Mouse (Mus musculus) adrenal gland, postnatal 14 days (tissue): ENCODE results near the gene Tec. TPM values are rescaled to one million over a fixed set of nuclear protein-coding genes. Genes with fewer than 3 reads are reported as not detected.

ENCODE experiments used
- DNase-seq: peaks from one replicate; pipeline ENCODE4 v3.0.0; 2021; ENCODE audit warnings: mixed read lengths
- total RNA-seq: library from RNA; stranded (reverse); gene quantifications from 2 replicates; pipeline ENCODE4 v1.2.3, GENCODE M21; 2021

The Tec gene
- total RNA-seq, 1 experiment from 2014 or later, result 3.3 TPM

GRCm38 (mm10) chr5:72853365-72853764, 14.9 kb downstream of the Tec start:
- DNase-seq, result no peak

DNA sequence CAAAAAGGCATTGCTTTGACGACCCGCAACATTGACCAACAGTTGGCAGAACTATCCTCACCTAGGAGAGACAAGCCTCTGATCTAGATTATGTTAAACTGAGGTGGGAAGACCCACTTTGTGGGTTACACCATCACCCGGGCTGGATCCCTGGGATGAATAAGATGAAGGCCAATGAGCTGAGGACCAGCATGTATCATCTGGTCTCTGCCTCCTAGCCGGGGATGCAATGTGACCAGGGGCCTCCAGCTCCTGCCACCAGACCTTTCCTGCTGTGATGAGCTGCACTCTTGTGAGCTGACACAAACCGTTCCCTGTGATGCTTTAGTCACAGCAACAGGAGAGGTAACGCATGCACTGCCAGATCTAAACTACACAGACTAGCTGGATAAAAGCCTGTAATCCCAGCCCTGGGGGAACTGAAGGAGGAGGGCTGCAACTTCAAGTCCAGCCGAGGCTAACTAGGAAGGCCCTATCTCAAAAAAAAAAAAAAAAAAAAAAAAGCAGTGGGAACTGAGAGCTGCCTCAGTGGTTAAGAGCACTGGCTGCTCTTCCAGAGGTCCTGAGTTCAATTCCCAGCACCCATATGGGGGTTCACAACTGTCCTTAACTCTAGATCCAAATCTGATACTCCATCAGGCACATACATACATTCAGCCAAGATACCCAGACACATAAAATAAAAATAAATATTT, 15.8 kb downstream of the Tec start:
- no peak for DNase-seq

DNA sequence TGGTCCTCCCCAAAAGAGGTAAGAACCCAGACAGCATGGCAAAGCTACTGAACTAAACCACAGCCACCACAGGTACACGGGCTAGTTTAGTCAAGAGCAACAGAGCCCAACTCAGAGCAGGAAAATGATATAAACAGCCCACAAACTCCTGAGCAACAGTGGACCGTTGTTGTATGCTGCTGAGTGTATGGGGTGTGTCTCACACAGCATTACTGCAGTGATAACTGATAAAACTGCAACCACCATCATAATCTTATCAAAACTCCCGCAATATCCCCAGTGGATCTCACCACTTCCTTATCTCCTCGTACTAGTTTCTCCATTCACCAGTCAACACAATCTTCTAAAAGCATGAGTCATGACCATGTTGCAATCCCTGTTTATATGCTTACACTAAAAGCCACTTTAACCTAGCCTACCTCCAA, 16.6 kb downstream of the Tec start:
- DNase-seq, result no peak

- no peak for DNase-seq
These were observed 17.2 kb downstream of the Tec start for GRCm38 (mm10) chr5:72850926-72851673.

DNA sequence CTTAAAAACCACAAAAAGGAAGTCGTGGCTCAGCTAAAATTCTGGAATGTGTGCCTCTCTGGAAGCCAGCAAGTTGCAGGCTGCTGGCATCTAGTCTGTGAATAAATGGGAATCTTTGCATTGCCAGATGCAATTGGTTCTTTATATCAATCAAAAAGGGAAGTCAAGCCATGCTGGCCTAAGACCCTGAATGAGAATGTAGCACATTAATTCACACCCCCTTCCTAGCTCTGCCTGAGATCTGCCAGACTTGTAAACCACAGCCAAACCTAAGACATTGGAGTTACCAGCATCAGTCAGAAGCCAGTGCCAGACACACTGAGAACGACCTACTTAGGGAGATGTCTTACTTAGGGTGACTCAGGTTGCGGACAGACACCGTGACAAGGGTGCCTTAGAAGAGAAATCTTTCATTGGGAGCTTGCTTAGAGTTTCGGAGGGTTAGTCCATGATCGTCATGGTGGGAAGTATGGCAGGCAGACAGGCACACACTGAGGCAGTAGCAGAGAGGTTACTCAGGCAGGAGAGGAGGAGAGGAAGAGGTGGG, 19.3 kb downstream of the Tec start:
- no peak for DNase-seq

DNA sequence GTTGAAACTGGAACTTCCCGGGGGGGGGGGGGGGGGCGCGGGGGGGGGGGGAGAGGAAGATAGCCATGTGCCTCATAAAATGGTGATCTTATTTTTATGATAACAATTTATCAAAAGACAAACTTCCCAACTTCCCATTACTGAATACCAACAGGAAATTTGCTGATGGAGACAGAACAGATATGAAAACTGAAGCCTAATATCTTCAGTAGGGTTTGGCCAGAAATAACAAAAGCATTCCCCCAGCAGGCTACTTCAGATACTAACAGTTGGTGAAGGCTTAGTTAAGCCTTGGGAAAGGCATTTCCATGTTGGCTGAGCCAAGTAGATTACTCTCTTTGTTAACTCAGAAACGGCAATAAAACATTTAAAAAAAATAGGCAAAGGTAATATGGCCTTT, 21.6 kb downstream of the Tec start:
- no peak for DNase-seq

DNA sequence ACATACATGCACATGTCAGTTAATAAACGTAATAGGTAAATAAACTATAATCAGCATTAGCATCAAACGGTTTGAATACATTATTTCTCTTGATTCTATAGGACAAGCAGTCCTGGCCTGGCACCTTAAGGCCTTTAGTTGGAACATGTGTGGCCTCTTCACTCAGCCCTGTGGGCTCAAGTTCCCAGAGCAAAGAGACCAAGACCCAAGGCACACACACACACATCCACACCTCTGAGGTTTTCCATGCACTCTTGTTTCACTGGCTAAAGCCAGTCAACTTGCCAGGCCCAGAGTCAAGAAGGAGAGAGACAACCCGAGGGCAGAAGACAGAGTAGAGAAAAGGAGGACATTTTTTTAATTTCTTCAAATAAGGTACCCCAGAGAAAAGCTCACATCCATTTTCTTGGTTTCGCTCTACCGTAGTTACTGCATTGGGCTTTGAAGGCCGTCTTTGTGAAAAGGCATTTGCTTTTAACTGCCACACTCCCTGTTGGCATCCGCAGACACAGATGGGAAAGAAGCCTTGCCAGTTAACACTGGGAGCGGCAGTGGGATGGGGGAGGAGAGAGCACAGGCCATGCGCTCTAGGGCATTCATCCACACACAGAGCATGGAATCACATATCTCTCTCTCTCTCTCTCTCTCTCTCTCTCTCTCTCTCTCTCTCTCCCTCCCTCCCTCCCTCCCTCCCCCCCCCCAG, 22.2 kb downstream of the Tec start:
- DNase-seq, result no peak

GRCm38 (mm10) chr5:72844776-72845495, 23.3 kb downstream of the Tec start:
- no peak for DNase-seq

DNA sequence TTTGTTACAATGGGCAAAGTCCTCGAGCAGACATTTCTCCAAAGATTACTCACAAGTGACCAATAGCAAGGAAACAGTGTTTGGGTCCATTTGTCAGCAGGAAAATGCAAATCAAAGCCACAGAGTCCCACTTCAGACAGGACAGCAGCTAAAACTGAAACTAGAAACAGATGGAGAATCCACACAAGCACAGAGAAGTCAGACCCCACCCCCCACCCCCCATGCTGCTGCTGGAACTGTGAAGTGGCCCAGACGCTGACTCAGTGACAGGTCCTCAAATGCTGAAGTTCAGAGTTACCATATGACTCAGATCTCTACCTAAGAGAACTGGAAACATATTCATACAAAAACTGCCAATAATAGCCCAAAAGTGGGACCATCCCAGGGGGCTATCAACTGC, 24.0 kb downstream of the Tec start:
- no peak for DNase-seq

DNA sequence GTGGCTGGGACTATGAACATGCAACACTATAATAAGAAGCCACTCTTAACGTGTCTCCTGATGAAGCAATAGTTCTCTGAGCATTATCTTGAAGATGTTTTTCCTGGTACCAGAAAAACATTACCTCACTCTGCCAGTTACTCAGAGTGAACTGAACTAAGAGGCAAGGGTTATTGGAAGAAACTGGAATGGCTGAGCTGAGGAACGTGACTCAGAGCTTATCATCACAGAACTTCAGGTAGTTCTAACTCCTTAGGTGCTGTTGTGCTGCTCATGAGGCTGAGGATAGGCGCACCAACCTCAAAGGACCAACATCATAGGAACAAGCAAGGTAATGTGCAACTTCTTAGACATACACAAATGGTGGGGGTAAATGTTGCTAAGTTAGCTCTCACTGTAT, 28.6 kb downstream of the Tec start:
- DNase-seq, result no peak

DNA sequence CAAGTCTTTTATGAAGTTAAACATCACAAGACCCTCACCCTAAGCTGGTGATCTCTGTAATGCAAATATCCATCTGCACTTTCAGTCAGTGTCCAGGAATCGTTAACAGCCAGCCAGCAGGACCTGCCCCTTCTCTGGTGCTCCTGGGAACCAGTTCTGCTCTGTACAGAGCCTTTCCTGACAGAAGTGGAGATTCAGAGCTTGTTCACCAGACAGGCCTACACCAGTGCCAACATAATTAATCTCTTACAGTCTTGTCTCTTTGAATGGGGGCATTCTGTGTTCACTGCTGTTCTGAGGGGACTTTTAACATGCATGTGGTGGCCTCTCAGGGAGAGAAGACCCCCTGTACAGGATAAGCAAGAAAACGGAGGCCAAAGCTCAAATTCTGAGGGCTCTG, 29.3 kb downstream of the Tec start:
- no peak for DNase-seq

DNA sequence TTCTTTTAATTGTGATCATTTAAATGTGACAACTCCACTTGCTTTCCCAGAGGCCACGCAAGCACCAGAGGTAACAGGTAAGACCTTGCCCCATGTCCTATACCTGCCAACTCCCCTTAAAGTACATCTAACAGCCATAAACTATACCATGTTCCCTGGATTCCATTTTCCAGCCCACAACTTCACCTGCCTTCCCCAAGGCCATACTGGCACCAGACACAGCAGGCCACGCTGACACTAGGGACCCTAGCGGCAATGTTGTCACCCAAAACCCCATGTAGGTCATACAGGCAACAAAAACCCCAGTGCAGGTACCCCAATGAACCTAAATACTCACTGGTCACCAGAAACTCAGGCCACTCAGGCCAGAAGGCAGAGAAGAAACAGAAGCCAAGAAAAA, 32.6 kb downstream of the Tec start:
- DNase-seq, result no peak

GRCm38 (mm10) chr5:72832904-72833765, 35.1 kb downstream of the Tec start:
- no peak for DNase-seq

- no peak for DNase-seq
These were observed 36.1 kb downstream of the Tec start for GRCm38 (mm10) chr5:72832191-72832590.

DNA sequence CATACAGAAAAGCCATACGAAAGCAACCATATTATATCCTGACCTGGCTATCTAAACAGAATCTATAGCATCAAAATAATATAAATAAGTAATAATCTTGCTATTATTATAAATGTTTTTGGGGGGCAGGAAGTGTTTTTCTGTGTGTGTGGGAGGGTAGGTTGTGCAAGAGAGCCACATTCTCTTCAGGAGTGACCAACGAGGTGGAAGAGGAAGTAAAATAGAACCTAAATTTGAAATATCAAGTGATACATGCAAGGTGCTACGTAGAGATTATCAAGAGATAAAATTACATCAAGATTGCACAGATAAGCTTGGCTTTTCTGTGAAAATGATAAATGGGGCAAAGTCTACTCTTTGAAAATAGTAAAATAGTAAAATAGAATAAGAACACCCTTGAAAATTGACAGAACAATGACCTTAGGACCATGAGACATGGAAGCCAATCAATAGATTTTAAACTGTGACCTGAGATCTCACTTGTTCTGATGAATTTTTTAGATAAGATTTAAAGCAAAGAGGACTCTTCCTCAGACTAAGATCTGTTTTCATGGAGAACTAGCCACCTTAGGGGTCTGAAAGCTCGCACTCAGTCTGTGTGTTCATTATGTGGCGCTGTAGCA, 37.2 kb downstream of the Tec start:
- no peak for DNase-seq

- DNase-seq, result no peak
These were observed 38.7 kb downstream of the Tec start for GRCm38 (mm10) chr5:72829506-72830067.

DNA sequence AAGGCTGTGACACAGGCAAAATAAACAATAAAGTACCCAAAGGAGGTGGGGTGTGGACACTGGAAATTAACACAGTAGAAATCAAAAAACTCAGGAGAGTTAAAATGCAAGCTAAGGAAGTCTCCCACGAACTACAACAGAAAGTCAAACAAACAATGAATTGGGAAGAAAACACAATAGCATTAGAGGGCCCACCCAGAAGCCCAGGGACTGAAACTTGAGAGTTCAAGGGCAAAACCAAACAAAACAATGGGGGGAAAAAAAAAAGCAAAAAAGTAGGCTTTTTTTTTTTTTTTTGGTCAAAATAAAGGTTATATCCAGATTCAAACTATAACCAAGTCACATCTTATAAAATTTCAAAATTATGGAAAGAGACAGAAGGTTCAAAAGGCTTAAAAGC, 39.9 kb downstream of the Tec start:
- no peak for DNase-seq

DNA sequence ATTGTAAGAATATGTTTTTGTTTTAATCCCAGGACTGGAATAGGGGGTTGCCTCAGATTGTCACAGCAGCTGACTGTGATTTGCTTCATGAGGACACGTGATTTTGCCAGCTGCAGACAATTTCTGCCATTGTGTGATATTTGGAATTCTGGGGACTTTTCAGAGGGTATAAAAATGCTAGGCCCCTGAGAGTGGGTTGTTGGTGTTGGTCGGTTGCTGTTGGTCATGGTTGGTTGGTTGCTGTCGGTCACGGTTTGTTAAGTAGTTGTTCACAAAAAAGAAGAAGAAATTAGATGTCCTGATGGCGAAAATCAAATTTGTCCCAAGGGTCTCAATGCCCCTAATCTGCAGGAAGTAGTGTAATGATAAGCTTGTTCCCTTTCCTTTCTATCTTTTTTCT, 40.8 kb downstream of the Tec start:
- no peak for DNase-seq

DNA sequence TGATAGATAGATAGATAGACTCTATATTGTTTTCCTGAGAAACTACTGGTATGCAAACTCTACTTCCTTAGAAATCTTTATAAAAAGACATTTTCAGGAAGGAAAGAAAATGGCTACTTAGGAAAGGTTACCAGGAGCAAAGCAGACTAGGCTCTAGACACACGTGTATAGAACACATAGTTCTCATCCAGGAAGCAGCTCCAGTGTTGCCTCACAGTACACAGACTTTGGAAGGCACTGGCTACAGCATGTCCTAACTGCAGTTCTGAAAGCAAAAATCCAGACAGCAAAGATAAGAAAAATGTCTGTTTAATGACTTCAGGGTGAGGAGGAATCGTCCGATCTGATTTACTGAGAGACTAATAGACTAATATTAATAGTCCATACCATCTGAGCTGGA, 41.8 kb downstream of the Tec start:
- no peak for DNase-seq

- DNase-seq, result no peak
These were observed 47.6 kb downstream of the Tec start for GRCm38 (mm10) chr5:72820651-72821050.
